Mouse (Mus musculus) Patski (cell line): Measurements from ENCODE around the gene Arl4a. TPM values are rescaled to one million over a fixed set of nuclear protein-coding genes. Genes with fewer than 3 reads are reported as not detected.

Experiments used
- ATAC-seq: fragments of 100-300 bp; one replicate; pipeline ENCODE4 v1.8.0; 2021
- CTCF ChIA-PET: fragments of 350-600 bp; sonication (Branson Sonifier 250); formaldehyde crosslinking; loops from one replicate; lab custom pipeline; 2022; ENCODE audit warnings: inconsistent platforms; lab: Charles Lee
- POLR2A ChIA-PET: fragments of 350-600 bp; sonication (Branson Sonifier 250); formaldehyde crosslinking; loops from one replicate; lab custom pipeline; 2022; ENCODE audit warnings: antibody characterized with exemption, inconsistent platforms; lab: Charles Lee
- DNase-seq: peaks from one replicate; pipeline ENCODE4 v3.0.0-alpha.2; 2011; ENCODE audit warnings: low read depth, low spot score
- H3K27me3 ChIP-seq: fragments of 371-371 bp; one replicate; pipeline ENCODE4 v1.5.1; 2021
- CTCF ChIP-seq: fragments of 100-300 bp; IDR thresholded peaks from one replicate; pipeline ENCODE4 v1.5.1; 2021
- in situ Hi-C: fragments of 300-500 bp; cut with MboI; formaldehyde crosslinking; loops from 3 replicates; pipeline ENCODE4 v1.11.1; 2018; ENCODE audit warnings: low pct_unique_long_range_greater_than_20kb, mixed read lengths
- polyA plus RNA-seq: library from polyadenylated mRNA; unstranded; gene quantifications from one replicate; pipeline ENCODE4 v1.2.3, GENCODE M21; 2021

Arl4a gene
- polyA plus RNA-seq, 1 experiment from 2014 or later = 6.8 TPM

GRCm38 (mm10) chr12:39968109-39968508, 69.7 kb downstream of the Arl4a start:
- H3K27me3 ChIP-seq = no peaks in the 10 kb centered on the region
- ATAC-seq = no peak
- no peak for DNase-seq
- TF ChIP-seq CTCF = no peak
- ChIA-PET CTCF (interaction anchor here (1.5 kb wide), 1 partner anchor 27 kb away, joined by 3 read pairs; no protein-coding TSS in a partner anchor), POLR2A (no interaction called here)
- in situ Hi-C loops = no loop called here

DNA sequence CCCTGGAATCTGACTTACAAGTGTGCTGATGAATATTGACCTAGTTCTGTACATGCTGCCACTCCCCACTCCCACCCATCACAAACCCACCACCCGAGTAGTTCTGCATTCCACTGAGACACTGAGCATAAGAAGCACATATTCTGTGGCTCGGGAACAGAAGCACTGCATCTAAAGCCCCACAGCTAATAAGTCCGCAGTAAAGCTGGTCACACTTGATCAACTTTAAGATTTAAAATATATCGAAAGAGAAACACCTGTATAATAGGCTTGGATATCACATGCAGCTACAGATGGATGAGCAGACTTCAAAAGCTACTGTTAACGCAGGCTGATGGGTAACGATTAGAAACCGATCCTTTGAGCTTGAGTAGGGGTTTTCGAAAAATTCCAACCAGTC, 78.7 kb downstream of the Arl4a start:
- POLR2A ChIA-PET = no interaction called here
- DNase-seq (no peak), ATAC-seq (no peak)
- no peak for TF ChIP-seq CTCF
- H3K27me3 ChIP-seq = no peaks in the 10 kb centered on the region
- CTCF ChIA-PET = no interaction called here
- in situ Hi-C loops = no loop called here

DNA sequence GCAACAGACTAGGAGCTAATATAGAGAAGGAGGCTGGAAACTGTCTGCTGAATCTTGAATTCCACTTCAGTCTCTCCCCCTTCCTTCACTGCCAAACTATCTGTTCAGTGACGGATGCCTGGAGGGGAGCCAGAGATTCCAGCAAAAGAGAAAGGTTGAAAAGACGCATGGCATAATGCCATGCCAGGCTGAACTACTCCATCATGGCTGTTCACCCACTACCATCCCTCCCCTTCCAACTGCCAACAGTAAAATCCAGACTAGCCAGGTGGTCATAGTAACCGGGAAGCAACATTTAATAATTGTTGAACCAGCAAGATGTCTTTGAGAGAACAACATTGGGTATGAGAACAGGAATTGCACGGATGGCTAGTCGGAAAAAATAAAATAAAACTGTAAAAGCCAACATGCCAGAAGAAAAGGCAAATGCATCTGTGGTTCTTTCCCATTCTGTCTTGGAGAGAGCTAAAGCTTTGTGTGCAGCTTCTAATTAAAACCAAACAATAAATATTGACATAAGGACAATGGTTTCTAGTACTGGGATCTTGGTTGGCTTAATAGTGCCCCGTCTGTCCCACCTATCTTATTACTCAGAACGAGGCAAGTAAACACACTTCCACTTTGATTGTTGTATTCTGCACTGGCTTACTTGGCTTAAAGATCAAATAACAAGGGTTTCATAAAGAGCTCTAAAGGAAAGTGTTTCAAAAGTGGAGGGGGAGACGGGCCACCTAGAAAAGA, 79.7 kb downstream of the Arl4a start:
- ATAC-seq (peak; percentile 65), DNase-seq (peak; percentile 48)
- CTCF ChIA-PET = no interaction called here
- POLR2A ChIA-PET = no interaction called here
- in situ Hi-C loops = no loop called here
- no peak for TF ChIP-seq CTCF
- H3K27me3 ChIP-seq = no peaks in the 10 kb centered on the region

DNA sequence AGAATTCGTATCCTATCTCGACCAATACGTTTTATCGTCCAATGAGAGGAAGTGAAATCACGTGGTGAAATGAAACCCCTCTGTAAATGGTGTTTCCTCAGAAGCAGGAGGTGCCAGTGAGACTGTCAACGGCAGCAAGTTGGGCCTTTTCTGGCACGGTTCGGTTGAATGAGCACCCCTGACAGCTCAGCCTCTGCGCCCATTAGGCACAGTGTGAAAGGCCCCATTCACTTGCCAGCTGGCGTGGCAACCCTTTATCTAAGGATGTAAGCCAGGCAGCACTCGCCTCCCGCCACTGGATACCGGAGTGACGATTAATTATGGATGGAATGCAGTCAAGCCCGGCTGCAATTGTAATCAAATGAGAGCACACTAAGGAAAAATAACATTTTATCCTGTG, 81.4 kb downstream of the Arl4a start:
- POLR2A ChIA-PET = no interaction called here
- no peak for TF ChIP-seq CTCF
- in situ Hi-C loops = no loop called here
- no peak for DNase-seq
- no peak for ATAC-seq
- CTCF ChIA-PET = no interaction called here
- H3K27me3 ChIP-seq = no peaks in the 10 kb centered on the region

Other genes starting within 250 kb of the Arl4a start
- gene Scin, start 96.2 kb upstream of the Arl4a start, polyA plus RNA-seq = 3.5 TPM
- not detected for gene Lsmem1, start 161.5 kb upstream of the Arl4a start, polyA plus RNA-seq
- 95.5 TPM for gene Ifrd1, start 210.5 kb upstream of the Arl4a start, polyA plus RNA-seq